Mouse (Mus musculus) 3134 (cell line): Measurements from ENCODE around the gene Angptl8.
A peak's percentile ranks its signal among the peaks of the same experiment; 100 is the strongest.
"Not testable (repeated sequence)": the region's sequence is repeated elsewhere in the genome, so short reads cannot be mapped to it uniquely, and the experiment has no call there.

Experiments used
- DNase-seq: peaks from one replicate; pipeline ENCODE4 v3.0.0-alpha.2; 2011; ENCODE audit warnings: low spot score; ENCODE audit not compliant: insufficient read length; ENCODE audit errors: extremely low read depth

The Angptl8 gene

GRCm38 (mm10) chr9:21835258-21835912 lies at the start of gene Angptl8:
Angptl8 (plus strand) TSS chr9:21835510.
- DNase-seq = no peak

- DNase-seq = not testable (repeated sequence)
Measured at GRCm38 (mm10) chr9:21786309-21786708, 49.0 kb upstream of the Angptl8 start.

GRCm38 (mm10) chr9:21786906-21787305 lies 48.4 kb upstream of the Angptl8 start:
- peak; percentile 63 for DNase-seq

- no peak for DNase-seq
Measured at GRCm38 (mm10) chr9:21787654-21788053, 47.7 kb upstream of the Angptl8 start.

GRCm38 (mm10) chr9:21788234-21788633 lies 47.1 kb upstream of the Angptl8 start:
- no peak for DNase-seq

- DNase-seq = peak; percentile 93
Measured at GRCm38 (mm10) chr9:21791861-21792260, 43.4 kb upstream of the Angptl8 start.

GRCm38 (mm10) chr9:21792644-21793043 lies 42.7 kb upstream of the Angptl8 start:
- DNase-seq = peak; percentile 71

- DNase-seq = not testable (repeated sequence)
Measured at GRCm38 (mm10) chr9:21793507-21793906, 41.8 kb upstream of the Angptl8 start.

GRCm38 (mm10) chr9:21794344-21794834 lies 40.9 kb upstream of the Angptl8 start:
- DNase-seq = no peak

GRCm38 (mm10) chr9:21794925-21795324 lies 40.4 kb upstream of the Angptl8 start:
- no peak for DNase-seq

- no peak for DNase-seq
Measured at GRCm38 (mm10) chr9:21795579-21795978, 39.7 kb upstream of the Angptl8 start.

- no peak for DNase-seq
Measured at GRCm38 (mm10) chr9:21796259-21796658, 39.1 kb upstream of the Angptl8 start.

GRCm38 (mm10) chr9:21796919-21797318 lies 38.4 kb upstream of the Angptl8 start:
- DNase-seq = peak; percentile 38

GRCm38 (mm10) chr9:21797921-21798344 lies 37.4 kb upstream of the Angptl8 start:
- peak; percentile 82 for DNase-seq

GRCm38 (mm10) chr9:21798345-21799009 lies 36.8 kb upstream of the Angptl8 start, which contains the start of gene Kank2:
Kank2 (minus strand) TSS chr9:21798744.
- peak; percentile 91 for DNase-seq

- no peak for DNase-seq
Measured at GRCm38 (mm10) chr9:21799010-21799350, 36.3 kb upstream of the Angptl8 start.

- no peak for DNase-seq
Measured at GRCm38 (mm10) chr9:21801121-21801520, 34.2 kb upstream of the Angptl8 start.

GRCm38 (mm10) chr9:21801591-21801990 lies 33.7 kb upstream of the Angptl8 start:
- no peak for DNase-seq

GRCm38 (mm10) chr9:21803986-21804644 lies 31.2 kb upstream of the Angptl8 start:
- peak; percentile 86 for DNase-seq

GRCm38 (mm10) chr9:21806363-21806762 lies 28.9 kb upstream of the Angptl8 start:
- DNase-seq = no peak

GRCm38 (mm10) chr9:21806976-21807375 lies 28.3 kb upstream of the Angptl8 start:
- DNase-seq = no peak

GRCm38 (mm10) chr9:21808561-21808960 lies 26.7 kb upstream of the Angptl8 start:
- DNase-seq = no peak
